Mouse (Mus musculus): Measurements from ENCODE around the gene Duox1.

DNA sequence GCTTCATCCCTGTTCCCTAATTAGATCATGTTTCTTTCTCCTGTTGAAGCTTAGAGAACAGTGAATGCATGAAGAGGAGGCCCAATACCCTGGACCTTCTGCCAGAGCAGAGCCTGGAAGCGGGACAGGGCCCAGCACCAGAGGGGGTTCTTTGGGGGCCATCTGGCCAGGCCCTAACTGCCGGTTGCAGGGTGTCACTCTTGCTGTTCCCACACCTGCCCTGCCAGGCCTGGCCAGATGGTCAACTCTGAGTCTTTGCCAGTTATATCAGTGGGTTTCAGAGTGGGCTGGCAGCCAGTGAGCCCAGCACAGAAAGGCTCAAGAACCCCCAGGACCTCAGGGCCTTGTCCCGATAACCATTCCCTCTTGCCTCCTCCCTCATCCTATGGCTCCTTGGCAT lies 50.6 kb downstream of the Duox1 start:
- TF ChIP-seq CTCF (IDR thresholded peaks at IDR 0.05; ENCODE audit: extremely low read depth, insufficient read length, insufficient replicate concordance, low read depth, low read length) (no peak), POLR2A (IDR thresholded peaks at IDR 0.05; ENCODE audit: low read depth, low read length) (no peak)

All from small intestine, adult 2 months (tissue).